Mouse (Mus musculus): ENCODE results near the gene 9030612E09Rik. TPM values are rescaled to one million over a fixed set of nuclear protein-coding genes. Genes with fewer than 3 reads are reported as not detected.

Gene 9030612E09Rik
- polyA plus RNA-seq, 1 experiment from 2014 or later, result not detected

- no peak for ATAC-seq
- Histone ChIP-seq H3K27ac (ENCODE audit: low read depth) (peak overlapping the region; percentile 95), H3K36me3 (replicated peaks; ENCODE audit: insufficient read depth, low read length) (no peaks in the 10 kb centered on the region), H3K4me2 (ENCODE audit: low read depth, low read length) (peak overlapping the region; percentile 98), H3K9ac (replicated peaks) (peak overlapping the region; percentile 97), H3K27me3 (ENCODE audit: insufficient read depth, low read length) (no peaks in the 10 kb centered on the region), H3K4me1 (ENCODE audit: insufficient read depth) (peaks cover 14% of the 10 kb centered on the region), H3K9me3 (ENCODE audit: low read length) (no peaks in the 10 kb centered on the region), H3K4me3 (ENCODE audit: low read depth, low read length) (peak overlapping the region; percentile 95)
- DNase-seq, result no peak
- 12% methylated on average over 7 of the region's 7 CpGs for WGBS (ENCODE audit: insufficient replicate concordance)
- TF ChIP-seq CTCF (IDR thresholded peaks at IDR 0.05; ENCODE audit: low read depth) (no peak), EP300 (IDR thresholded peaks at IDR 0.05; ENCODE audit: low read depth) (no peak)
Measured at GRCm38 (mm10) chr10:43220479-43220878, 46.0 kb downstream of the 9030612E09Rik start.

- Histone ChIP-seq H3K9me3 (ENCODE audit: low read length) (no peaks in the 10 kb centered on the region), H3K36me3 (replicated peaks; ENCODE audit: insufficient read depth, low read length) (no peaks in the 10 kb centered on the region), H3K27me3 (ENCODE audit: insufficient read depth, low read length) (no peaks in the 10 kb centered on the region), H3K4me3 (ENCODE audit: low read depth, low read length) (peak within 1 kb of the TSS; percentile 95), H3K4me2 (ENCODE audit: low read depth, low read length) (peak within 1 kb of the TSS; percentile 98), H3K27ac (ENCODE audit: low read depth) (peak within 1 kb of the TSS; percentile 95), H3K9ac (replicated peaks) (peak within 1 kb of the TSS; percentile 97), H3K4me1 (ENCODE audit: insufficient read depth) (peaks cover 14% of the 10 kb centered on the region)
- under 1% methylated on average over 50 of the region's 50 CpGs for WGBS (ENCODE audit: insufficient replicate concordance)
- TF ChIP-seq CTCF (IDR thresholded peaks at IDR 0.05; ENCODE audit: low read depth) (peak; percentile 35), EP300 (IDR thresholded peaks at IDR 0.05; ENCODE audit: low read depth) (no peak; the same call in 1 of the 2 replicates)
- DNase-seq, result peak; percentile 94
- peak; percentile 99 for ATAC-seq
Measured at GRCm38 (mm10) chr10:43220910-43221625, 46.6 kb downstream of the 9030612E09Rik start, which contains the start of gene Pdss2. Gene Pdss2 (plus strand): TSS chr10:43221486.

GRCm38 (mm10) chr10:43221659-43222058 lies 47.2 kb downstream of the 9030612E09Rik start:
- ATAC-seq (peak; percentile 43), DNase-seq (peak; percentile 56)
- H3K36me3 ChIP-seq (replicated peaks; ENCODE audit: insufficient read depth, low read length), result no peaks in the 10 kb centered on the region
- peak overlapping the region; percentile 95 for H3K27ac ChIP-seq (ENCODE audit: low read depth)
- 2% methylated on average over 25 of the region's 25 CpGs for WGBS (ENCODE audit: insufficient replicate concordance)
- TF ChIP-seq EP300 (IDR thresholded peaks at IDR 0.05; ENCODE audit: low read depth) (no peak), CTCF (IDR thresholded peaks at IDR 0.05; ENCODE audit: low read depth) (no peak)
- H3K9me3 ChIP-seq (ENCODE audit: low read length), result no peaks in the 10 kb centered on the region
- H3K9ac ChIP-seq (replicated peaks), result peak overlapping the region; percentile 97
- peak overlapping the region; percentile 95 for H3K4me3 ChIP-seq (ENCODE audit: low read depth, low read length)
- no peaks in the 10 kb centered on the region for H3K27me3 ChIP-seq (ENCODE audit: insufficient read depth, low read length)
- H3K4me1 ChIP-seq (ENCODE audit: insufficient read depth), result peaks cover 14% of the 10 kb centered on the region
- peak overlapping the region; percentile 98 for H3K4me2 ChIP-seq (ENCODE audit: low read depth, low read length)

GRCm38 (mm10) chr10:43223391-43223790 lies 48.9 kb downstream of the 9030612E09Rik start:
- WGBS (ENCODE audit: insufficient replicate concordance), result 84% methylated on average over 2 of the region's 2 CpGs

More at GRCm38 (mm10) chr10:43223391-43223790, 48.9 kb downstream of the 9030612E09Rik start:
- Histone ChIP-seq H3K4me3 (ENCODE audit: low read depth, low read length) (no peak overlapping the region), H3K9ac (replicated peaks) (no peak overlapping the region), H3K27me3 (ENCODE audit: insufficient read depth, low read length) (no peaks in the 10 kb centered on the region), H3K4me1 (ENCODE audit: insufficient read depth) (peaks cover 14% of the 10 kb centered on the region), H3K4me2 (ENCODE audit: low read depth, low read length) (no peak overlapping the region), H3K36me3 (replicated peaks; ENCODE audit: insufficient read depth, low read length) (no peaks in the 10 kb centered on the region), H3K27ac (ENCODE audit: low read depth) (no peak overlapping the region), H3K9me3 (ENCODE audit: low read length) (no peaks in the 10 kb centered on the region)
- TF ChIP-seq CTCF (IDR thresholded peaks at IDR 0.05; ENCODE audit: low read depth) (no peak), EP300 (IDR thresholded peaks at IDR 0.05; ENCODE audit: low read depth) (no peak)
- no peak for ATAC-seq
- DNase-seq, result no peak

Other genes with a start within 250 kb of the 9030612E09Rik start
- 0.02 TPM in 2 replicates for gene Sobp, start 174 bp upstream of the 9030612E09Rik start, polyA plus RNA-seq (2015; fragmentation: Nextera tagmentation; extraction: Ambion mirVana)
- gene Pdss2, start 46.8 kb downstream of the 9030612E09Rik start, polyA plus RNA-seq (2015; fragmentation: Nextera tagmentation; extraction: Ambion mirVana), result 4.2 and 4.5 TPM in 2 replicates

Measured in liver, postnatal 0 days (tissue).